Mouse (Mus musculus) naive thymus-derived CD4-positive, alpha-beta T cell, adult 2 months (primary cell): ENCODE measurements around the gene 5730522E02Rik.

Experiments
- DNase-seq: peaks from one replicate; pipeline ENCODE4 v3.0.0-alpha.2; 2011; ENCODE audit warnings: low read depth

5730522E02Rik gene

GRCm38 (mm10) chr11:25670018-25670417 lies 540.5 kb downstream of the 5730522E02Rik start:
- no peak for DNase-seq

GRCm38 (mm10) chr11:25664562-25665104 lies 545.9 kb downstream of the 5730522E02Rik start:
- DNase-seq, result no peak

- DNase-seq, result no peak
Observed at GRCm38 (mm10) chr11:25646282-25646681, 564.3 kb downstream of the 5730522E02Rik start.

- no peak for DNase-seq
Observed at GRCm38 (mm10) chr11:25644767-25645622, 565.6 kb downstream of the 5730522E02Rik start.

GRCm38 (mm10) chr11:25606886-25607285 lies 603.7 kb downstream of the 5730522E02Rik start:
- DNase-seq, result no peak

GRCm38 (mm10) chr11:25600030-25600429 lies 610.5 kb downstream of the 5730522E02Rik start:
- DNase-seq, result no peak

- no peak for DNase-seq
Observed at GRCm38 (mm10) chr11:25595303-25595702, 615.3 kb downstream of the 5730522E02Rik start.

- no peak for DNase-seq
Observed at GRCm38 (mm10) chr11:25594780-25595179, 615.8 kb downstream of the 5730522E02Rik start.

- no peak for DNase-seq
Observed at GRCm38 (mm10) chr11:25592268-25592667, 618.3 kb downstream of the 5730522E02Rik start.

- no peak for DNase-seq
Observed at GRCm38 (mm10) chr11:25590215-25590614, 620.3 kb downstream of the 5730522E02Rik start.

- DNase-seq, result no peak
Observed at GRCm38 (mm10) chr11:25589509-25589908, 621.1 kb downstream of the 5730522E02Rik start.

GRCm38 (mm10) chr11:25574129-25574465 lies 636.5 kb downstream of the 5730522E02Rik start:
- no peak for DNase-seq

- DNase-seq, result no peak
Observed at GRCm38 (mm10) chr11:25573408-25574128, 637.0 kb downstream of the 5730522E02Rik start.

GRCm38 (mm10) chr11:25571396-25571795 lies 639.2 kb downstream of the 5730522E02Rik start:
- DNase-seq, result no peak
